Mouse (Mus musculus) liver, embryonic 14 days (tissue): ENCODE measurements around the gene Ric1. TPM values are rescaled to one million over a fixed set of nuclear protein-coding genes. Genes with fewer than 3 reads are reported as not detected.

Experiments
- polyA plus RNA-seq: library from polyadenylated mRNA; depleted of rRNA; stranded (reverse); fragments of >200 nt; gene quantifications from 2 replicates; pipeline ENCODE4 v1.2.3, GENCODE M21; 2012; rRNA removed

The Ric1 gene
- polyA plus RNA-seq, result 3.3 TPM in 2 replicates

GRCm38 (mm10) chr19:29521637-29522435 lies at the start of gene Ric1:
TSS of gene Ric1 (plus strand) at chr19:29522282.

GRCm38 (mm10) chr19:29647651-29648549 lies 125.8 kb downstream of the Ric1 start, which contains the start of gene Ermp1:
TSS of gene Ermp1 (minus strand) at chr19:29648415.

Other genes starting within 250 kb of the Ric1 start
- 0.25 and 0.33 TPM in 2 replicates for gene Insl6, start 196.9 kb upstream of the Ric1 start, polyA plus RNA-seq
- gene Rln1, start 187.6 kb upstream of the Ric1 start, polyA plus RNA-seq, result not detected in 2 replicates
- gene Plgrkt, start 154.9 kb upstream of the Ric1 start, polyA plus RNA-seq, result 24.0 and 26.6 TPM in 2 replicates
- 0.84 and 0.85 TPM in 2 replicates for gene Cd274, start 154.8 kb upstream of the Ric1 start, polyA plus RNA-seq
- gene Pdcd1lg2, start 111.4 kb upstream of the Ric1 start, polyA plus RNA-seq, result 0.01 TPM in 1 of 2 replicates, not detected in the other
- 6.4 and 7.7 TPM in 2 replicates for gene Ermp1, start 126.1 kb downstream of the Ric1 start, polyA plus RNA-seq
- not detected in 2 replicates for gene Mlana, start 175.5 kb downstream of the Ric1 start, polyA plus RNA-seq